Mouse (Mus musculus): Measurements from ENCODE around the gene Prkn. TPM values are rescaled to one million over a fixed set of nuclear protein-coding genes. Genes with fewer than 3 reads are reported as not detected.

Gene Prkn
- polyA plus RNA-seq, 1 experiment from 2014 or later = 2.6 TPM

GRCm38 (mm10) chr17:11514032-11514761, 674.0 kb downstream of the Prkn start:
- Histone ChIP-seq H3K4me1 (no peaks in the 10 kb centered on the region), H3K36me3 (no peaks in the 10 kb centered on the region), H3K27ac (no peak overlapping the region), H3K9ac (no peak overlapping the region), H3K4me2 (no peak overlapping the region), H3K9me3 (no peaks in the 10 kb centered on the region), H3K4me3 (no peak overlapping the region), H3K27me3 (no peaks in the 10 kb centered on the region)
- 21% methylated on average over 8 of the region's 8 CpGs for WGBS
- ATAC-seq (ENCODE audit: insufficient number of reproducible peaks, low FRiP score, low TSS enrichment, low read depth) = no peak

GRCm38 (mm10) chr17:11515619-11516018, 675.4 kb downstream of the Prkn start:
- Histone ChIP-seq H3K9ac (no peak overlapping the region), H3K4me1 (no peaks in the 10 kb centered on the region)
- WGBS = 91% methylated on average over 4 of the region's 4 CpGs

GRCm38 (mm10) chr17:11516165-11516564, 676.0 kb downstream of the Prkn start:
- ATAC-seq (ENCODE audit: insufficient number of reproducible peaks, low FRiP score, low TSS enrichment, low read depth) = no peak
- Histone ChIP-seq H3K4me2 (no peak overlapping the region), H3K9ac (no peak overlapping the region), H3K4me3 (no peak overlapping the region), H3K9me3 (no peaks in the 10 kb centered on the region), H3K4me1 (no peaks in the 10 kb centered on the region), H3K36me3 (no peaks in the 10 kb centered on the region), H3K27ac (no peak overlapping the region), H3K27me3 (no peaks in the 10 kb centered on the region)
- 76% methylated on average over 7 of the region's 7 CpGs for WGBS

More at GRCm38 (mm10) chr17:11515619-11516018, 675.4 kb downstream of the Prkn start:
- no peaks in the 10 kb centered on the region for H3K27me3 ChIP-seq
- H3K9me3 ChIP-seq = no peaks in the 10 kb centered on the region
- H3K36me3 ChIP-seq = no peaks in the 10 kb centered on the region
- no peak overlapping the region for H3K27ac ChIP-seq
- H3K4me3 ChIP-seq = no peak overlapping the region
- H3K4me2 ChIP-seq = no peak overlapping the region
- ATAC-seq (ENCODE audit: insufficient number of reproducible peaks, low FRiP score, low TSS enrichment, low read depth) = no peak

- no peak for ATAC-seq (ENCODE audit: insufficient number of reproducible peaks, low FRiP score, low TSS enrichment, low read depth)
These were observed 691.9 kb downstream of the Prkn start for GRCm38 (mm10) chr17:11532066-11532465.

GRCm38 (mm10) chr17:11532748-11533147, 692.6 kb downstream of the Prkn start:
- no peaks in the 10 kb centered on the region for H3K36me3 ChIP-seq
- H3K27ac ChIP-seq = no peak overlapping the region
- 70% methylated on average over 2 of the region's 2 CpGs for WGBS
- H3K4me3 ChIP-seq = no peak overlapping the region
- H3K27me3 ChIP-seq = no peaks in the 10 kb centered on the region
- ATAC-seq (ENCODE audit: insufficient number of reproducible peaks, low FRiP score, low TSS enrichment, low read depth) = no peak
- no peak overlapping the region for H3K9ac ChIP-seq
- H3K4me2 ChIP-seq = no peak overlapping the region
- H3K9me3 ChIP-seq = no peaks in the 10 kb centered on the region
- no peaks in the 10 kb centered on the region for H3K4me1 ChIP-seq

More at GRCm38 (mm10) chr17:11532066-11532465, 691.9 kb downstream of the Prkn start:
- Histone ChIP-seq H3K4me1 (no peaks in the 10 kb centered on the region), H3K4me3 (no peak overlapping the region), H3K36me3 (no peaks in the 10 kb centered on the region), H3K9me3 (no peaks in the 10 kb centered on the region), H3K27ac (no peak overlapping the region), H3K9ac (no peak overlapping the region), H3K4me2 (no peak overlapping the region), H3K27me3 (no peaks in the 10 kb centered on the region)
- WGBS = 41% methylated on average over 3 of the region's 3 CpGs

- no peaks in the 10 kb centered on the region for H3K27me3 ChIP-seq
- H3K9ac ChIP-seq = no peak overlapping the region
- no peaks in the 10 kb centered on the region for H3K36me3 ChIP-seq
- H3K4me2 ChIP-seq = no peak overlapping the region
- no peak overlapping the region for H3K27ac ChIP-seq
- ATAC-seq (ENCODE audit: insufficient number of reproducible peaks, low FRiP score, low TSS enrichment, low read depth) = no peak
- H3K4me1 ChIP-seq = no peaks in the 10 kb centered on the region
- H3K9me3 ChIP-seq = no peaks in the 10 kb centered on the region
- no peak overlapping the region for H3K4me3 ChIP-seq
- WGBS = 72% methylated on average over 1 of the region's 1 CpGs
These were observed 693.7 kb downstream of the Prkn start for GRCm38 (mm10) chr17:11533835-11534234.

- WGBS = 84% methylated on average over 7 of the region's 7 CpGs
- ATAC-seq (ENCODE audit: insufficient number of reproducible peaks, low FRiP score, low TSS enrichment, low read depth) = no peak
These were observed 698.6 kb downstream of the Prkn start for GRCm38 (mm10) chr17:11538826-11539225.

GRCm38 (mm10) chr17:11541928-11542623, 701.9 kb downstream of the Prkn start:
- H3K4me1 ChIP-seq = no peaks in the 10 kb centered on the region
- no peak for ATAC-seq (ENCODE audit: insufficient number of reproducible peaks, low FRiP score, low TSS enrichment, low read depth)
- H3K36me3 ChIP-seq = no peaks in the 10 kb centered on the region
- H3K9ac ChIP-seq = no peak overlapping the region
- H3K9me3 ChIP-seq = no peaks in the 10 kb centered on the region
- H3K27me3 ChIP-seq = no peaks in the 10 kb centered on the region
- H3K4me3 ChIP-seq = no peak overlapping the region
- 65% methylated on average over 4 of the region's 4 CpGs for WGBS
- no peak overlapping the region for H3K27ac ChIP-seq
- H3K4me2 ChIP-seq = no peak overlapping the region

More at GRCm38 (mm10) chr17:11538826-11539225, 698.6 kb downstream of the Prkn start:
- H3K9me3 ChIP-seq = no peaks in the 10 kb centered on the region
- no peak overlapping the region for H3K9ac ChIP-seq
- H3K4me2 ChIP-seq = no peak overlapping the region
- no peaks in the 10 kb centered on the region for H3K27me3 ChIP-seq
- H3K36me3 ChIP-seq = no peaks in the 10 kb centered on the region
- H3K27ac ChIP-seq = no peak overlapping the region
- no peak overlapping the region for H3K4me3 ChIP-seq
- no peaks in the 10 kb centered on the region for H3K4me1 ChIP-seq

- no peaks in the 10 kb centered on the region for H3K9me3 ChIP-seq
- H3K4me1 ChIP-seq = no peaks in the 10 kb centered on the region
- H3K27me3 ChIP-seq = no peaks in the 10 kb centered on the region
- H3K27ac ChIP-seq = no peak overlapping the region
- no peak overlapping the region for H3K4me2 ChIP-seq
- no peak for ATAC-seq (ENCODE audit: insufficient number of reproducible peaks, low FRiP score, low TSS enrichment, low read depth)
- no peak overlapping the region for H3K4me3 ChIP-seq
- H3K36me3 ChIP-seq = no peaks in the 10 kb centered on the region
- 84% methylated on average over 5 of the region's 5 CpGs for WGBS
- no peak overlapping the region for H3K9ac ChIP-seq
These were observed 710.4 kb downstream of the Prkn start for GRCm38 (mm10) chr17:11550562-11550961.

- 86% methylated on average over 6 of the region's 6 CpGs for WGBS
- no peak for ATAC-seq (ENCODE audit: insufficient number of reproducible peaks, low FRiP score, low TSS enrichment, low read depth)
- no peaks in the 10 kb centered on the region for H3K4me1 ChIP-seq
These were observed 725.5 kb downstream of the Prkn start for GRCm38 (mm10) chr17:11565681-11566080.

GRCm38 (mm10) chr17:11570392-11570791, 730.2 kb downstream of the Prkn start:
- no peaks in the 10 kb centered on the region for H3K4me1 ChIP-seq
- WGBS = 28% methylated on average over 8 of the region's 8 CpGs
- H3K27me3 ChIP-seq = no peaks in the 10 kb centered on the region
- H3K36me3 ChIP-seq = no peaks in the 10 kb centered on the region
- no peak overlapping the region for H3K27ac ChIP-seq
- no peak for ATAC-seq (ENCODE audit: insufficient number of reproducible peaks, low FRiP score, low TSS enrichment, low read depth)
- H3K9me3 ChIP-seq = no peaks in the 10 kb centered on the region
- no peak overlapping the region for H3K9ac ChIP-seq
- no peak overlapping the region for H3K4me3 ChIP-seq
- no peak overlapping the region for H3K4me2 ChIP-seq

More at GRCm38 (mm10) chr17:11565681-11566080, 725.5 kb downstream of the Prkn start:
- Histone ChIP-seq H3K27ac (no peak overlapping the region), H3K4me2 (no peak overlapping the region), H3K9me3 (no peaks in the 10 kb centered on the region), H3K36me3 (no peaks in the 10 kb centered on the region), H3K27me3 (no peaks in the 10 kb centered on the region), H3K9ac (no peak overlapping the region), H3K4me3 (no peak overlapping the region)

- H3K36me3 ChIP-seq = no peaks in the 10 kb centered on the region
- ATAC-seq (ENCODE audit: insufficient number of reproducible peaks, low FRiP score, low TSS enrichment, low read depth) = no peak
- WGBS = 89% methylated on average over 9 of the region's 9 CpGs
These were observed 733.5 kb downstream of the Prkn start for GRCm38 (mm10) chr17:11573666-11574065.

More at GRCm38 (mm10) chr17:11573666-11574065, 733.5 kb downstream of the Prkn start:
- no peak overlapping the region for H3K9ac ChIP-seq
- no peaks in the 10 kb centered on the region for H3K27me3 ChIP-seq
- H3K4me3 ChIP-seq = no peak overlapping the region
- no peaks in the 10 kb centered on the region for H3K4me1 ChIP-seq
- no peak overlapping the region for H3K4me2 ChIP-seq
- no peak overlapping the region for H3K27ac ChIP-seq
- H3K9me3 ChIP-seq = no peaks in the 10 kb centered on the region
